Mouse (Mus musculus) intestine, embryonic 15.5 days (tissue): ENCODE measurements around the gene Rasl11b. TPM values are rescaled to one million over a fixed set of nuclear protein-coding genes. Genes with fewer than 3 reads are reported as not detected.

Experiments
- ATAC-seq: fragments of 200-750 bp; cut with Nextera tagmentation; 2 replicates; pipeline ENCODE4 v1.8.0; 2017; ENCODE audit warnings: moderate TSS enrichment, moderate library complexity
- H3K27ac ChIP-seq: fragments of 300-500 bp; sonication (generic); 2 replicates; pipeline ENCODE4 v1.5.1; 2015; ENCODE audit warnings: mild to moderate bottlenecking, inconsistent platforms
- H3K27me3 ChIP-seq: fragments of 300-500 bp; sonication (generic); replicated peaks from 2 replicates; pipeline ENCODE4 v1.6.1; 2015; ENCODE audit warnings: inconsistent platforms
- H3K36me3 ChIP-seq: fragments of 300-500 bp; sonication (generic); 2 replicates; pipeline ENCODE4 v1.6.1; 2015; ENCODE audit warnings: inconsistent platforms
- H3K4me1 ChIP-seq: fragments of 300-500 bp; sonication (generic); replicated peaks from 2 replicates; pipeline ENCODE4 v1.6.1; 2015; ENCODE audit warnings: inconsistent platforms
- H3K4me2 ChIP-seq: fragments of 300-500 bp; sonication (generic); replicated peaks from 2 replicates; pipeline ENCODE4 v1.6.1; 2015; ENCODE audit warnings: mild to moderate bottlenecking, inconsistent platforms
- H3K4me3 ChIP-seq: fragments of 300-500 bp; sonication (generic); replicated peaks from 2 replicates; pipeline ENCODE4 v1.5.1; 2015; ENCODE audit warnings: inconsistent platforms
- H3K9ac ChIP-seq: fragments of 300-500 bp; sonication (generic); 2 replicates; pipeline ENCODE4 v1.6.1; 2015; ENCODE audit warnings: inconsistent platforms
- H3K9me3 ChIP-seq: fragments of 300-500 bp; sonication (generic); 2 replicates; pipeline ENCODE4 v1.6.1; 2016; ENCODE audit warnings: inconsistent platforms
- WGBS: fragments of 180-500 bp; shearing (Covaris S2); methylation state at CpG from one replicate; pipeline ENCODE4 v1.1.7; 2015; 5-methylcytosine and 5-hydroxymethylcytosine counted together
- polyA plus RNA-seq: library from polyadenylated mRNA; unstranded; fragments of >200 nt; fragmentation: Nextera tagmentation; extraction: Ambion mirVana; gene quantifications from 2 replicates; pipeline ENCODE4 v1.2.1, GENCODE M21; 2015

Gene Rasl11b
- polyA plus RNA-seq, 1 experiment from 2014 or later: 38.3 TPM

GRCm38 (mm10) chr5:74190161-74190491 lies 5.0 kb upstream of the Rasl11b start:
- WGBS: 54% methylated on average over 9 of the region's 9 CpGs
- Histone ChIP-seq H3K9me3 (no peaks in the 10 kb centered on the region), H3K27me3 (no peaks in the 10 kb centered on the region), H3K36me3 (no peaks in the 10 kb centered on the region), H3K4me2 (no peak overlapping the region), H3K9ac (no peak overlapping the region), H3K27ac (no peak overlapping the region), H3K4me3 (no peak overlapping the region), H3K4me1 (peaks cover 11% of the 10 kb centered on the region)
- ATAC-seq: no peak

DNA sequence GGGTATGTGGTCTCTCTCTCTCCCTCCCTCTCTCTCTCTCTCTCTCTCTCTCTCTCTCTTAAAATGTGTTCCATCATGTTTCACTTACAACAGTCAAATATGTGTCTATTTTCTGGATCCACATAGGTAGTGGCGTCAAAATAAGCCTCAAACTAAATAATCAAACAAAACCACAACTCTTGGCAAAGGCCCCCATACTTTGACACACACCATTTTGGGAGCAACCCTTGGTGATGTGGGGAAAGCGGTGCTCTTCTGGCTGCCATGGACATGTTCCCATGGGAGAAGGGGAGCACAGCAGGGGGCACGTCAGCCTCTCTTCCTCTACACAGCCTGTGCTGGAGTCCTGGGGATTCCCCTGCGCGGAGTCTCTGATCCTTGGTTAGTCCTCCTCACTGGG lies 4.2 kb upstream of the Rasl11b start:
- no peak overlapping the region for H3K27ac ChIP-seq
- H3K36me3 ChIP-seq: no peaks in the 10 kb centered on the region
- H3K9ac ChIP-seq: no peak overlapping the region
- peaks cover 11% of the 10 kb centered on the region for H3K4me1 ChIP-seq
- H3K27me3 ChIP-seq: no peaks in the 10 kb centered on the region
- ATAC-seq: no peak
- WGBS: 80% methylated on average over 5 of the region's 5 CpGs
- no peaks in the 10 kb centered on the region for H3K9me3 ChIP-seq
- H3K4me3 ChIP-seq: no peak overlapping the region
- no peak overlapping the region for H3K4me2 ChIP-seq

- WGBS: 68% methylated on average over 2 of the region's 2 CpGs
- H3K36me3 ChIP-seq: no peaks in the 10 kb centered on the region
- H3K4me2 ChIP-seq: no peak overlapping the region
- no peak for ATAC-seq
- peaks cover 21% of the 10 kb centered on the region for H3K4me1 ChIP-seq
- no peak overlapping the region for H3K4me3 ChIP-seq
- H3K9ac ChIP-seq: no peak overlapping the region
- no peaks in the 10 kb centered on the region for H3K27me3 ChIP-seq
- no peaks in the 10 kb centered on the region for H3K9me3 ChIP-seq
- no peak overlapping the region for H3K27ac ChIP-seq
Observed at GRCm38 (mm10) chr5:74193008-74193407, 2.1 kb upstream of the Rasl11b start.

DNA sequence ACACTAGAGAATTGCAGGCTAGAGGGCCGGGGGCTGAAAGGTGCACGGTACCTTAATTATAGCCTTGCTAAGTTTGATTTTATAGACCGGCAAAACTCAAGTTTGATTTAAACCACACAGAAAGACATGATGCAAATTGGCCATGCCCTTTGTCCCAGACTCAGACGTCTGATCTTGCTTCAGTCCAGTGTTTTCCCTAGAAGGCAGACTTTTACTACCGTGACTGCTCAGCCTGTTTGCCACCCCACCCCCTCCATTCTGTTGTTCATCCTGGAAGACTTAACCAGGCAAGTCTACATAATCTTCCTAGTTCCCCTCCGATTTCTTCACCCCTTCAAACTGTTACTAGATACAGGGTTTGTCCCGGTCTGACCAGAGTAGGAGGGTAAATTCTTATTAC lies 1.5 kb upstream of the Rasl11b start:
- WGBS: 30% methylated on average over 7 of the region's 7 CpGs
- no peaks in the 10 kb centered on the region for H3K27me3 ChIP-seq
- H3K36me3 ChIP-seq: peaks cover 4% of the 10 kb centered on the region; the same call in 1 of the 2 replicates
- no peak overlapping the region for H3K4me3 ChIP-seq
- H3K27ac ChIP-seq: peak overlapping the region; percentile 58; the same call in 1 of the 2 replicates
- no peak overlapping the region for H3K9ac ChIP-seq
- H3K9me3 ChIP-seq: no peaks in the 10 kb centered on the region
- H3K4me1 ChIP-seq: peaks cover 27% of the 10 kb centered on the region
- peak overlapping the region; percentile 98 for H3K4me2 ChIP-seq
- no peak for ATAC-seq

GRCm38 (mm10) chr5:74194027-74194840 lies 852 bp upstream of the Rasl11b start:
- H3K4me1 ChIP-seq: peaks cover 27% of the 10 kb centered on the region
- H3K9me3 ChIP-seq: no peaks in the 10 kb centered on the region
- ATAC-seq: peak; percentile 46
- H3K27ac ChIP-seq: peak overlapping the region; percentile 58
- peak overlapping the region; percentile 92 for H3K4me3 ChIP-seq
- peaks cover 10% of the 10 kb centered on the region; the same call in 1 of the 2 replicates for H3K36me3 ChIP-seq
- peak overlapping the region; percentile 94 for H3K9ac ChIP-seq
- peak overlapping the region; percentile 98 for H3K4me2 ChIP-seq
- WGBS: 29% methylated on average over 16 of the region's 16 CpGs
- H3K27me3 ChIP-seq: no peaks in the 10 kb centered on the region

- H3K36me3 ChIP-seq: peaks cover 12% of the 10 kb centered on the region; the same call in 1 of the 2 replicates
- 1% methylated on average over 27 of the region's 27 CpGs for WGBS
- peaks cover 31% of the 10 kb centered on the region for H3K4me1 ChIP-seq
- H3K27me3 ChIP-seq: no peaks in the 10 kb centered on the region
- peak overlapping the region; percentile 81 for H3K27ac ChIP-seq
- peak overlapping the region; percentile 98 for H3K4me2 ChIP-seq
- peak; percentile 27 for ATAC-seq
- H3K9me3 ChIP-seq: no peaks in the 10 kb centered on the region
- H3K9ac ChIP-seq: peak overlapping the region; percentile 94
- peak overlapping the region; percentile 92 for H3K4me3 ChIP-seq
Observed at GRCm38 (mm10) chr5:74195614-74196306, 674 bp downstream of the Rasl11b start.

- Histone ChIP-seq H3K9ac (0 out of 2 replicates have a peak overlapping the region, but pooled peaks have one; percentile 8), H3K27ac (peak overlapping the region; percentile 81), H3K4me3 (peak overlapping the region; percentile 92), H3K4me1 (peaks cover 31% of the 10 kb centered on the region), H3K4me2 (peak overlapping the region; percentile 98), H3K36me3 (peaks cover 12% of the 10 kb centered on the region; the same call in 1 of the 2 replicates), H3K9me3 (no peaks in the 10 kb centered on the region), H3K27me3 (no peaks in the 10 kb centered on the region)
- ATAC-seq: no peak
- WGBS: 2% methylated on average over 4 of the region's 4 CpGs
Observed at GRCm38 (mm10) chr5:74196307-74196618, 1.2 kb downstream of the Rasl11b start.

- Histone ChIP-seq H3K9ac (peak overlapping the region; percentile 24; the same call in 1 of the 2 replicates), H3K27ac (peak overlapping the region; percentile 69), H3K27me3 (no peaks in the 10 kb centered on the region), H3K4me1 (peaks cover 31% of the 10 kb centered on the region), H3K4me2 (peak overlapping the region; percentile 98), H3K36me3 (peaks cover 12% of the 10 kb centered on the region; the same call in 1 of the 2 replicates), H3K9me3 (no peaks in the 10 kb centered on the region), H3K4me3 (peak overlapping the region; percentile 92)
- 63% methylated on average over 22 of the region's 22 CpGs for WGBS
- ATAC-seq: no peak
Observed at GRCm38 (mm10) chr5:74197541-74198330, 2.6 kb downstream of the Rasl11b start.

- Histone ChIP-seq H3K4me2 (peak overlapping the region; percentile 98), H3K4me3 (no peak overlapping the region), H3K27ac (no peak overlapping the region), H3K9ac (no peak overlapping the region), H3K36me3 (peaks cover 12% of the 10 kb centered on the region; the same call in 1 of the 2 replicates), H3K9me3 (no peaks in the 10 kb centered on the region), H3K4me1 (peaks cover 31% of the 10 kb centered on the region), H3K27me3 (no peaks in the 10 kb centered on the region)
- WGBS: 70% methylated on average over 11 of the region's 11 CpGs
- ATAC-seq: no peak
Observed at GRCm38 (mm10) chr5:74198446-74198845, 3.4 kb downstream of the Rasl11b start.

DNA sequence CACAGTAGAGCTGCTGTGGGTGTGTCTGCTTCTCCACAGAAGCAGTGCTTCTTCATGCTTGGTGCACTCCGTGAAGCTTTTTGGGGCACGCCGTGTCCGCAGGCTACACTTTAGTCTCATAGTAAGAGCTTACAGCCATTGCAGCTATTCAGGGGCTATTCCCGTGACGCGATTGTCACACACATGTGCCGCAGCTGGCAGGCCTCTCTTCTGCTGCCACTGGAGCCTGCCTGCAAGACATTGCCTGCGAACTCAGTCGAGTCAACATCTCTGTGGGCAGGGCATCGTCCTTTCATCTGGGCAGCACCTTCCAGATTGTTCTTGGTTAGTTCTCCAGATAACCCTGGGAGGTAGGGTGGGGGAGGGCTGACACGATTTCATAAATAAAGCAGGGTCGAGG lies 4.7 kb downstream of the Rasl11b start:
- ATAC-seq: no peak

GRCm38 (mm10) chr5:74200481-74200880 lies 5.4 kb downstream of the Rasl11b start:
- Histone ChIP-seq H3K4me3 (no peak overlapping the region), H3K9ac (no peak overlapping the region), H3K27me3 (no peaks in the 10 kb centered on the region), H3K4me1 (peaks cover 20% of the 10 kb centered on the region), H3K27ac (no peak overlapping the region), H3K36me3 (peaks cover 12% of the 10 kb centered on the region; the same call in 1 of the 2 replicates), H3K9me3 (no peaks in the 10 kb centered on the region), H3K4me2 (no peak overlapping the region)
- WGBS: 86% methylated on average over 8 of the region's 8 CpGs
- ATAC-seq: no peak

More for the DNA sequence above, 4.7 kb downstream of the Rasl11b start:
- Histone ChIP-seq H3K36me3 (peaks cover 12% of the 10 kb centered on the region; the same call in 1 of the 2 replicates), H3K9ac (no peak overlapping the region), H3K4me1 (peaks cover 21% of the 10 kb centered on the region), H3K27me3 (no peaks in the 10 kb centered on the region), H3K9me3 (no peaks in the 10 kb centered on the region), H3K4me2 (no peak overlapping the region), H3K27ac (no peak overlapping the region), H3K4me3 (no peak overlapping the region)
- WGBS: 85% methylated on average over 13 of the region's 13 CpGs
